Mouse (Mus musculus) T-helper 1 cell (primary cell): ENCODE data around the gene Gm42742.

Experiments
- in situ Hi-C: fragments of 300-600 bp; cut with MboI, MseI; formaldehyde crosslinking; loops from one replicate; pipeline ENCODE4 v1.15.1; 2025; ENCODE audit warnings: high pct_unique_total_duplicates

Gm42742 gene

DNA sequence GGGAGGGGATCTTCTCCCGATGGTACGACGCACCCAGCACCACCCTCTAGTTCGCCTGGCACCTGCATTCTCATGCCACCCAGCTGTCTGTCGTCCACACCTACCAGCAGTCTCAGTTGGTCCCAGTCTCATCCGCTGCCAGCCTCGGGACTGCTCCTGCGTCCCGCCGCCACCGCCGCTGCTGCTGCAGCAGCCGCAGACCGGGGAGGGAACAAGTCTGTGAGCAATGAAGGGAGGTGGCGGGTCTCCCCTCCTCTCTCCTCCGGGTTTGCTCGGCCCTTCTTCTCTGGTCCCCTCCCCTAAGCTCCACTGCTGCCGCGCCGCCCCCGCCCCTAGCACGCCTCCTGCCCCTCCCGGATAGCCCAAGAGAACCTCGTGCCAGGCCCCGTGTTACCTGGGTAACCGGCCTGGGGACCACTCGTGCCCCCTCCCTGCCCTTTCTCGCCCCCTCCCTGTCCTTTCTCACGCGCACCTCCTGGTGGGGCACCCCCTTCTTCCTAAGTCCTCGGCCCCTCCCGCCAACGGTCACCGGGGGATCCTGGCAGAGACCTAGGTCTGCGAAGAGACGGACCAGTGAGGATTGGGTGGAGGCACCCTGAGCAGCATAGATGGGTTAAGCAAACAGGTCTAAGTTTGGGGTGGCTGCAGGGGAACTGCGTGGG, at the start of gene Gm42742, which contains the start of gene Prrt2:
Gene Gm42742, minus strand, starts transcription at position 197 of the 662 bp plus-strand sequence.
Gene Prrt2, minus strand, starts transcription at position 311 of the 662 bp plus-strand sequence.
- in situ Hi-C loops = no loop called here

- in situ Hi-C loops = no loop called here
Observed at GRCm38 (mm10) chr7:127066317-127066716, 45.4 kb upstream of the Gm42742 start.

DNA sequence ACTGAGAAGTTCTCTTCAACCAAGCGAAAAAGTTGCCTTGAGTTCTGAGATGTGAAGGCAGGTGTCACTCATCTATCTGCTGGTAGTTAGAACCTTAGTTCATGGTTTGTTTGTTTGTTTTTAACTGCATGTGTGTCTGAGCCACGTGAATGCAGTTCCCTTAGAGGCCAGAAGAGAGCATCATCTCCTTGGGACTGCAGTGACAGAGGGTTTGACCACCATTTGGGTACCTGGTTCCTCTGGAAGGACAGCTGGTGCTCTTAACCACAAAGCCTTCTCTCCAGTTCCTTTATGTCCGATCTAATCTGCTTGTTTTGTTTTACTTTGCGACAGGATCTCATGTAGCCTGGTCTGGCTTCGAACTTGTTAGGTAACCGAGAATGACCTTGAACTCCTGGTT, 44.6 kb upstream of the Gm42742 start:
- in situ Hi-C loops = no loop called here

- in situ Hi-C loops = no loop called here
Observed at GRCm38 (mm10) chr7:127055026-127055585, 34.2 kb upstream of the Gm42742 start.

- in situ Hi-C loops = no loop called here
Observed at GRCm38 (mm10) chr7:127041851-127042672, 21.2 kb upstream of the Gm42742 start, which contains the start of gene Kif22. TSS of gene Kif22 (minus strand) at chr7:127042471.

DNA sequence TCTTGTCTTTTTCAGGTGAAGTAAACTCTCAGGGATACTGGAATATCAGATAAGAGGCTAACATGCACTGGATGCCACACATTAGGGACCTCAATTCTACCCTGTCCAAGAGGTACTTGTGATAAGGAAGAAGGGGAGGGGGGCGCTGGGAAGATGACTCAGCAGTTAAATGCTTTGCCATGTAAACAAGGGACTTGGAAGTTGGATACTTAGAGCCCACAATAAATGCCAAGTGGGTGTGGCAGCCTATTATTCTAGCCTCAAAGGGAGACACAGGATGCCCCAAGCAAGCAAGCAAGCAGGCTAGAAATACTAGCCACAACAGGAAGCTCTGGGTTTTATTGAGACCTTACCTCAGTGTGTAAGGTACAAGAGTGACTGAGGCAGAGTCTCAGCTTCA, 10.3 kb upstream of the Gm42742 start:
- in situ Hi-C loops = no loop called here

GRCm38 (mm10) chr7:127030172-127030571, 9.3 kb upstream of the Gm42742 start:
- in situ Hi-C loops = no loop called here

GRCm38 (mm10) chr7:127027885-127028284, 7.0 kb upstream of the Gm42742 start:
- in situ Hi-C loops = no loop called here

GRCm38 (mm10) chr7:127026984-127027726, 6.3 kb upstream of the Gm42742 start, which contains the start of gene Maz:
TSS of gene Maz (minus strand) at chr7:127027037.
- in situ Hi-C loops = no loop called here

DNA sequence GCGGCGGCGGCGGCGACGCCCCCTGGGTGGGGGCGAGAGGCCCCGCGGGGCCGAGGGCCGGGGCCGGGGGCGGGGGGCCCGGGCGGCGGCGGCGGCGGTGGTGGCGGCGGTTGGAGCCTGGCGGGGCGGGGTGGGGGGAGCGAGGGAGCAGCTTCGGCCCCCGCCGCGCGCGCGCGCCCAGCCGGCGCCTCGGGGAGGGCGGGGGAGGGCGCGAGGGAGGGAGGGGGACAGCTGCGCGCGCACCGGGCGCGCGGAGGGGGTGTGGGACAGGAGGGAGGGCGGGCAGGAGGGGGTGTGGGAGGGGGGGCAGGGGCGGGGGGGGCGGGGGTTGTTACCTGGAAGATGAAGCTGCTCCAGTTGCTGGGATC, 5.7 kb upstream of the Gm42742 start:
- in situ Hi-C loops = no loop called here

GRCm38 (mm10) chr7:127026161-127026600, 5.3 kb upstream of the Gm42742 start:
- in situ Hi-C loops = no loop called here

DNA sequence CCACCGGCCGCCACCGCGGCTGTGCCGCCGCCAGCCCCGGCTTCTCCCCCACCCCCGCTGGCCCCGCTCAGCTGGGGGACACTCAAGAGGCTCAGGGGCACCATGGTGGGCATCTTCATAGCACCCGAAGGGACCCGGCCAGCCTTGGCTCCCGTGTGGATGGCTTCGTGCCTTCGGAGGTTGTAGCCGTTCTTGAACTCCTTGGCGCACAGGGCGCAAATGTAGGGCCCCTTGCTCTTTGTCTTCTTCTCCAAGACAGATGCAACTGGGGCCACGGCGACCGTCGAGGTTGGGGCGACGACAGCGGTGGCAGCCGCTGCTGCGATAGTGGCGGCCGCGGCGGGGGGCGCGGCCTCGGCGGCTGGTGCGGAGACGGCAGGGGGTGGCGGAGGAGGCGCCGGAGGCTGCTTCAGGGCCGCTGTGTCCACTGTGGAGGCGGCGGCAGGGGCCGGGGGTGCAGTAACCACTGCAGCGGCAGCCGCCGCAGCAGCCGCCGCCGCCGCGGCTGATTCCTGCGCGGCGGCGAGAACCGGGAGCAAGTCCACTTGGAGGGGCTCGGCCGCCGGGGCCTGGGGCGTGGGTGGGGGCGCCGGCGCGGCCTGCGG, 4.8 kb upstream of the Gm42742 start:
- in situ Hi-C loops = no loop called here

DNA sequence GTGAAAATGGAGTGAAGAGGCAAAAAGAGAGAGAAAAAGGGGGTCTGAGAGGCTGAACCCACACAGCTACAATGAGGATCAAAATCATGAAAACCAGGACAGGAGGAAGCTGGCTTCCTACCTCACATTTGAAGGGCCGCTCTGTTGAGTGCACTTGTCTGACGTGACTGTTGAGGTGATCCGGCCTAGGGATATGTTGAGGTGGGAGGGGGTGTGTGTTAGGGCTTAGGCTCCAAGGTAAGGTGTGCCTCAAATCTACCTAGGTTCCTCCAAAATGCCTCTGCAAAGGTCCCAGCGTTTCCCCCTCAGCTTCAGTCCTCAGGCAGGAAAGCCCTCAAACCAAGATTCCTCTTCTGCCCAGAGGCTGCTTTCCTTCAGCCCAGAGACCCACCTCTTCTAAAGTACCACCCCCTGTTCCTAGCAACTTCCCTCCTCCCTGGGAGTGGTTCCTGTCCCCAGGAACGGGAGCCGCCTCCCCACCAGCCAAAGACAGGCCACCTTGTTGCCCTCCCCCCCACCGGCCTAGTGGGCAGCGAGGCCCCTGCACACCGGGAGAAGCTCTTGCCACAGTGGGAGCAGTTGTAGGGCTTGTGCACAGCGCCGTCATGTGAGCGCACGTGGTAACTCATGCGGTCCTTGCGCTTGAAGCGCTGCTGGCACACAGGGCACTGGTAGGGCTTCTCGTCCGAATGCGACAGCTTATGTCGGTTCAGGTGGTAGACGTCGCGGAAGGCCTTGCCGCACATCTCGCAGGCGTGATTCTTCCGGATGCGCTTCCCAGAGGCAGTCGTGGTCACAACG, 4.1 kb upstream of the Gm42742 start:
- in situ Hi-C loops = no loop called here

GRCm38 (mm10) chr7:127023896-127024690, 3.2 kb upstream of the Gm42742 start:
- in situ Hi-C loops = no loop called here

DNA sequence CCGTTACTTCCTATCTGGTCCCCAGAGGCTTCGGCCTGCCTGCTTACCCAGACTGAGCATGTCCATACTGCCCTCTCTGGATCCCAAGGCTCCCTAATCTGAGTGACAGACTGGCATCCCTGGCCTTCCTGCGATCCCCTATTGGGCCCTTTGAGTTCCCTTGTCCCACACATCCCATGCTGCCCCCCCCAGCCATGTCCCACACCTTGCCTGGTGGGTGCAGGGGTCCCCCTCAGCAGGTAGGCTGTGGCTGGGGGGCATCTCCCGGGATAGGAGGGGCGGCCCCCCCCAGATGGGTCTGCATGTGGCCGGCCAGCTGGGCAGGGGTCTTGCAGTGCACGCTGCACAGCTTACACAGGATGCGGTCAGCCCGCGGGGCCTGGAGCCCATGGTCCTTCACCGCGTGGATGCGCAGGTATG, 2.4 kb upstream of the Gm42742 start:
- in situ Hi-C loops = no loop called here

DNA sequence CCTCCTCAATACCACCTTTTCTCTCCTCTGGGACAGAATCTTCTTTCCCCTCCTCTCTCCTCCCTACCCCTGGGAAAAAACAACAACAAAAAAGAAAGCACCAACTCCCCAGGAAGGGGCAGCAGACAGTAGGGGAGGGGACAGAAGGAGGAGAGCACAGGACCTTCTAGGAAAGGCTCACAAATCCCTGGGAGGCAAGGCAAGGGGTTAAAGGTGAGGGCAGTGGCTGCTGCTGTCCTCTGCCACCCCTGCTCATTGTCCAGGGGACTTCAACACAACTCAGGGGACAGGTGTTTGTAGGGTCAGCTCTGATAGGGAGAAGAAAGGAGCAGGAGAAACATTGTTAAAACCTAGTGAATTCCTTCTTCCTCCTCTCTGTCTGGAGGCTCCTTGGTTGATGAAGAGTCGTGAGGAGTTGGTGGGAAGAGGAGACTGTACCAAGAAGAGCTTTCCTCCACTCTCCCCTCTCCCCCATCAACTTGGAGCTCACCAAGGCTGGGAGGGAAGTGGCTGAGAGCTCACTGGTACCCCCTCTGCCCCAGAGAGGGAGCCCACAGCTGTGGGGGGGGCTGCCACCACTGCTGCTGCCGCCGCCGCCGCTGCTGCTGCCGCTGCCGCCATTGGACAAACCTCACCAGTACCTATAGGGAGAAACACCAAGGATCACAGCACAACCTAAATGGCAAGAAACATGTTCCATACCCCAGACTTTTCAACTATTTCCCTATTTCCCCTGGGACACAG, 1.8 kb upstream of the Gm42742 start:
- in situ Hi-C loops = no loop called here

- in situ Hi-C loops = no loop called here
Observed at GRCm38 (mm10) chr7:127021563-127022527, 948 bp upstream of the Gm42742 start.

DNA sequence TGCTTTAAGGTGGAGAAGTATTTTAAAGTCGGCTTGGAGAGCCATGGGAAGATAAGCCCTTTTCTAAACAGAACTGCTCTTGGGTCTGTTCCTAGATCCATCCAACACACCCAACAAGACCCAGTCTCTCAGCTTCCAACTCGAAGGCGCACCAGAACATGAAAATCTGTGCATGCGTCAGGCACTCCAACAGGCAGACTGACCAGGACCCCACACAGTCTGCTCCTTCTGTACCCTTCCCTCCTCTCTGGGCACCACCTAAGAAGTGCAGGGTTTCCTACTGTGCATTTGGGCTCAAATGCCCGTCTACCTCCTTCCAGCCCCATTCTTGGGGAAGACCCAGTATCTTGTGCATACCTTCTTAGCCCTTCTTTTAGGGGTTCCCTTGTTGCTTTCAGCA, 406 bp downstream of the Gm42742 start:
- in situ Hi-C loops = no loop called here
